Mouse (Mus musculus) brain, embryonic 18.5 days (tissue): ENCODE data around the gene Bcl2.

Experiments used
- DNase-seq: peaks from one replicate; pipeline ENCODE4 v3.0.0-alpha.2; 2012; ENCODE audit warnings: low read depth, low spot score

Bcl2 gene

GRCm38 (mm10) chr1:106714530-106714981, 482 bp upstream of the Bcl2 start:
- DNase-seq = no peak

- DNase-seq = no peak
Observed at GRCm38 (mm10) chr1:106712330-106712729, 1.7 kb downstream of the Bcl2 start.

GRCm38 (mm10) chr1:106711356-106712125, 2.5 kb downstream of the Bcl2 start:
- DNase-seq = no peak

GRCm38 (mm10) chr1:106710202-106710601, 3.9 kb downstream of the Bcl2 start:
- DNase-seq = no peak

GRCm38 (mm10) chr1:106707036-106707880, 6.8 kb downstream of the Bcl2 start:
- no peak for DNase-seq

GRCm38 (mm10) chr1:106703183-106703582, 10.9 kb downstream of the Bcl2 start:
- no peak for DNase-seq

GRCm38 (mm10) chr1:106702471-106703175, 11.5 kb downstream of the Bcl2 start:
- DNase-seq = no peak

- DNase-seq = no peak
Observed at GRCm38 (mm10) chr1:106700520-106701114, 13.5 kb downstream of the Bcl2 start.

GRCm38 (mm10) chr1:106696472-106696871, 17.6 kb downstream of the Bcl2 start:
- no peak for DNase-seq

- DNase-seq = no peak
Observed at GRCm38 (mm10) chr1:106695649-106696048, 18.4 kb downstream of the Bcl2 start.

- no peak for DNase-seq
Observed at GRCm38 (mm10) chr1:106694316-106694715, 19.8 kb downstream of the Bcl2 start.

GRCm38 (mm10) chr1:106692599-106692998, 21.5 kb downstream of the Bcl2 start:
- DNase-seq = no peak

- DNase-seq = no peak
Observed at GRCm38 (mm10) chr1:106690887-106691286, 23.2 kb downstream of the Bcl2 start.

GRCm38 (mm10) chr1:106688161-106688516, 25.9 kb downstream of the Bcl2 start:
- no peak for DNase-seq

- no peak for DNase-seq
Observed at GRCm38 (mm10) chr1:106687435-106688160, 26.5 kb downstream of the Bcl2 start.

GRCm38 (mm10) chr1:106685702-106686101, 28.4 kb downstream of the Bcl2 start:
- no peak for DNase-seq

- DNase-seq = no peak
Observed at GRCm38 (mm10) chr1:106684546-106684945, 29.5 kb downstream of the Bcl2 start.

- no peak for DNase-seq
Observed at GRCm38 (mm10) chr1:106682829-106683228, 31.2 kb downstream of the Bcl2 start.

GRCm38 (mm10) chr1:106679800-106680515, 34.1 kb downstream of the Bcl2 start:
- DNase-seq = no peak

- DNase-seq = no peak
Observed at GRCm38 (mm10) chr1:106678060-106678478, 36.0 kb downstream of the Bcl2 start.
